Mouse (Mus musculus): ENCODE measurements at regions not wholly inside any gene's neighbourhood (a gene's known extent, or its start where the extent isn't known, plus 50 kb on each side); places are given as distances from the start of the nearest gene placed in this dataset.

GRCm38 (mm10) chr12:39952854-39953253, 85.0 kb downstream of the Arl4a start:
- DNase-seq: no peak

GRCm38 (mm10) chr12:39951911-39952310, 85.9 kb downstream of the Arl4a start:
- DNase-seq: no peak

- no peak for DNase-seq
Observed at GRCm38 (mm10) chr12:39950270-39950801, 87.5 kb downstream of the Arl4a start.

GRCm38 (mm10) chr12:39942910-39943309, 94.9 kb downstream of the Arl4a start:
- no peak for DNase-seq

GRCm38 (mm10) chr12:39941162-39941561, 96.7 kb downstream of the Arl4a start:
- no peak for DNase-seq

GRCm38 (mm10) chr12:39939017-39939416, 98.8 kb downstream of the Arl4a start:
- no peak for DNase-seq

- no peak for DNase-seq
Observed at GRCm38 (mm10) chr12:39938211-39938610, 99.6 kb downstream of the Arl4a start.

GRCm38 (mm10) chr12:39936331-39936730, 101.5 kb downstream of the Arl4a start:
- no peak for DNase-seq

GRCm38 (mm10) chr12:39935775-39936174, 102.0 kb downstream of the Arl4a start:
- no peak for DNase-seq

- DNase-seq: no peak
Observed at GRCm38 (mm10) chr12:39934877-39935276, 102.9 kb downstream of the Arl4a start.

- DNase-seq: no peak
Observed at GRCm38 (mm10) chr12:39931251-39931650, 106.6 kb downstream of the Arl4a start.

- DNase-seq: no peak
Observed at GRCm38 (mm10) chr12:39927902-39928301, 109.9 kb downstream of the Arl4a start.

GRCm38 (mm10) chr12:39927014-39927413, 110.8 kb downstream of the Arl4a start:
- no peak for DNase-seq

- no peak for DNase-seq
Observed at GRCm38 (mm10) chr12:39921481-39921880, 116.3 kb downstream of the Arl4a start.

GRCm38 (mm10) chr12:39920466-39920913, 117.3 kb downstream of the Arl4a start:
- DNase-seq: peak; percentile 2

- no peak for DNase-seq
Observed at GRCm38 (mm10) chr12:39919909-39920308, 117.9 kb downstream of the Arl4a start.

- no peak for DNase-seq
Observed at GRCm38 (mm10) chr12:39888493-39888892, 149.3 kb downstream of the Arl4a start.

GRCm38 (mm10) chr12:39885366-39885765, 152.5 kb downstream of the Arl4a start:
- DNase-seq: no peak

GRCm38 (mm10) chr12:39880309-39880708, 157.5 kb downstream of the Arl4a start:
- no peak for DNase-seq

GRCm38 (mm10) chr12:39873917-39874316, 163.9 kb downstream of the Arl4a start:
- no peak for DNase-seq

GRCm38 (mm10) chr12:39861797-39862196, 176.0 kb downstream of the Arl4a start:
- DNase-seq: no peak

- DNase-seq: no peak
Observed at GRCm38 (mm10) chr12:39851610-39852009, 186.2 kb downstream of the Arl4a start.

- no peak for DNase-seq
Observed at GRCm38 (mm10) chr12:39849346-39850058, 188.3 kb downstream of the Arl4a start.

- DNase-seq: no peak
Observed at GRCm38 (mm10) chr12:39840615-39841014, 197.2 kb downstream of the Arl4a start.

GRCm38 (mm10) chr12:39840179-39840578, 197.6 kb downstream of the Arl4a start:
- DNase-seq: no peak

All from cerebellum, adult 11 months (tissue).